Comparison of ENCODE assay signal across 8 mouse cellular contexts in genomic region chr13:23535137-23536075, GRCm38 (mm10). TPM values are rescaled to one million over a fixed set of nuclear protein-coding genes. Genes with fewer than 3 reads are reported as not detected.
DNase-seq lines count a peak whose midpoint lies in the region; ATAC-seq and TF ChIP-seq lines count a peak whose summit lies in the region.
"Not testable (repeated sequence)": the region's sequence is repeated elsewhere in the genome, so short reads cannot be mapped to it uniquely, and the experiment has no call there.

Gene Hist1h3g, plus strand, starts transcription at chr13:23535422.

- not testable (repeated sequence) for H3K27me3 ChIP-seq in E14TG2a.4 (ENCODE audit: insufficient read depth, low read length); forebrain, embryonic 12.5 days; heart, postnatal 0 days (ENCODE audit: control insufficient read depth, insufficient read depth, low read length); liver, embryonic 15.5 days; neural tube, embryonic 11.5 days (ENCODE audit: control insufficient read depth, insufficient read depth, low read length)

- H3K36me3 ChIP-seq in E14TG2a.4 (ENCODE audit: insufficient read depth, low read length); forebrain, embryonic 12.5 days (replicated peaks); heart, postnatal 0 days (replicated peaks; ENCODE audit: control insufficient read depth, insufficient read depth, low read length); liver, embryonic 15.5 days (replicated peaks); neural tube, embryonic 11.5 days (ENCODE audit: control insufficient read depth, insufficient read depth, low read length): not testable (repeated sequence)

- H3K4me1 ChIP-seq in E14TG2a.4 (replicated peaks; ENCODE audit: low read depth, low read length) = peaks cover 37% of the 10 kb centered on the region
- peaks cover 30% of the 10 kb centered on the region for H3K4me1 ChIP-seq in forebrain, embryonic 12.5 days
- H3K4me1 ChIP-seq in heart, postnatal 0 days (ENCODE audit: control insufficient read depth, insufficient read depth) = peaks cover 12% of the 10 kb centered on the region
- peaks cover 50% of the 10 kb centered on the region for H3K4me1 ChIP-seq in liver, embryonic 15.5 days (replicated peaks)
- peaks cover 13% of the 10 kb centered on the region; the same call in 1 of the 2 replicates for H3K4me1 ChIP-seq in neural tube, embryonic 11.5 days (ENCODE audit: control insufficient read depth, insufficient read depth, low read length)

- peak within 1 kb of the TSS; percentile 58 for H3K4me2 ChIP-seq in forebrain, embryonic 12.5 days
- peak within 1 kb of the TSS; percentile 79 for H3K4me2 ChIP-seq in heart, postnatal 0 days (ENCODE audit: low read depth, low read length)
- peak within 1 kb of the TSS; percentile 78 for H3K4me2 ChIP-seq in liver, embryonic 15.5 days
- peak within 1 kb of the TSS; percentile 73 for H3K4me2 ChIP-seq in neural tube, embryonic 11.5 days (ENCODE audit: low read depth)

- not testable (repeated sequence) for TF ChIP-seq CTCF in E14TG2a.4 (conservative IDR thresholded peaks at IDR 0.05; ENCODE audit: low read length); heart, postnatal 0 days (IDR thresholded peaks at IDR 0.05; ENCODE audit: low read depth)

- ATAC-seq in forebrain, embryonic 12.5 days (ENCODE audit: low FRiP score) = peak; percentile 90
- ATAC-seq in heart, postnatal 0 days (ENCODE audit: insufficient read depth, low read depth) = peak; percentile 78
- peak; percentile 84 for ATAC-seq in liver, embryonic 15.5 days (ENCODE audit: insufficient read depth)
- peak; percentile 90 for ATAC-seq in neural tube, embryonic 11.5 days (ENCODE audit: insufficient read depth, low FRiP score, low TSS enrichment)

- under 1% methylated on average over 48 of the region's 62 CpGs for WGBS in forebrain, embryonic 12.5 days
- 1% methylated on average over 47 of the region's 62 CpGs for WGBS in heart, postnatal 0 days
- WGBS in liver, embryonic 15.5 days (ENCODE audit: insufficient replicate concordance) = under 1% methylated on average over 54 of the region's 62 CpGs
- under 1% methylated on average over 46 of the region's 62 CpGs for WGBS in neural tube, embryonic 11.5 days

- TF ChIP-seq EP300 in heart, postnatal 0 days (IDR thresholded peaks at IDR 0.05; ENCODE audit: low read depth) = peak; percentile 43; the same call in 1 of the 2 replicates

- DNase-seq in c-Kit-positive CD71-positive TER-119-positive erythroid progenitor cells, embryonic 14.5 days (ENCODE audit: low spot score) = peak; percentile 96
- peak; percentile 95 for DNase-seq in heart, postnatal 0 days (ENCODE audit: low spot score)
- peak; percentile 90 to 91 for DNase-seq in kidney, postnatal 4 days
- peak; percentile 90 for DNase-seq in neural tube, embryonic 11.5 days (ENCODE audit: low spot score)
- DNase-seq in telencephalon, adult 2 months (ENCODE audit: low read depth, low spot score) = peak; percentile 96

- peak within 1 kb of the TSS; percentile 98 for H3K27ac ChIP-seq in forebrain, embryonic 12.5 days
- peak within 1 kb of the TSS; percentile 100 for H3K27ac ChIP-seq in heart, postnatal 0 days (ENCODE audit: low read depth)
- H3K27ac ChIP-seq in liver, embryonic 15.5 days (replicated peaks) = peak within 1 kb of the TSS; percentile 98
- H3K27ac ChIP-seq in neural tube, embryonic 11.5 days (ENCODE audit: low read depth, low read length) = peak within 1 kb of the TSS; percentile 92

- not testable (repeated sequence) for H3K9me3 ChIP-seq in E14TG2a.4 (ENCODE audit: low read length); forebrain, embryonic 12.5 days; heart, postnatal 0 days (replicated peaks; ENCODE audit: control insufficient read depth, low read length); liver, embryonic 15.5 days (replicated peaks); neural tube, embryonic 11.5 days (ENCODE audit: control insufficient read depth, low read length)

- H3K4me3 ChIP-seq in E14TG2a.4 (replicated peaks; ENCODE audit: low read length) = peak within 1 kb of the TSS; percentile 83
- peak within 1 kb of the TSS; percentile 50 for H3K4me3 ChIP-seq in forebrain, embryonic 12.5 days (replicated peaks)
- peak within 1 kb of the TSS; percentile 60 for H3K4me3 ChIP-seq in heart, postnatal 0 days (ENCODE audit: low read depth, low read length)
- peak within 1 kb of the TSS; percentile 66 for H3K4me3 ChIP-seq in liver, embryonic 15.5 days (replicated peaks)
- H3K4me3 ChIP-seq in neural tube, embryonic 11.5 days (ENCODE audit: low read depth, low read length) = peak within 1 kb of the TSS; percentile 42

- H3K9ac ChIP-seq in forebrain, embryonic 12.5 days = peak within 1 kb of the TSS; percentile 70
- H3K9ac ChIP-seq in heart, postnatal 0 days (replicated peaks; ENCODE audit: low read depth, low read length) = peak within 1 kb of the TSS; percentile 59
- H3K9ac ChIP-seq in liver, embryonic 15.5 days = peak within 1 kb of the TSS; percentile 75
- peak within 1 kb of the TSS; percentile 78 for H3K9ac ChIP-seq in neural tube, embryonic 11.5 days (ENCODE audit: low read length)

RNA-seq across cellular contexts. Expression of gene Hist1h3g, which starts in this region (rescaled TPM):
- polyA plus RNA-seq in forebrain, embryonic 12.5 days (2016; fragmentation: Nextera tagmentation; extraction: Ambion mirVana) = 7.2 and 8.3 TPM in 2 replicates
- 709 and 989 TPM in 2 replicates for total RNA-seq in heart, postnatal 0 days (2014; rRNA removed; ENCODE audit: low replicate concordance)
- 2.4 and 2.5 TPM in 2 replicates for polyA plus RNA-seq in heart, postnatal 0 days (2015; fragmentation: Nextera tagmentation; extraction: Ambion mirVana)
- polyA plus RNA-seq in liver, embryonic 15.5 days (2015; fragmentation: Nextera tagmentation; extraction: Ambion mirVana) = 9.4 and 11.7 TPM in 2 replicates
- 3.3 and 4.3 TPM in 2 replicates for polyA plus RNA-seq in neural tube, embryonic 11.5 days (2014; fragmentation: Nextera tagmentation; extraction: Ambion mirVana)

Comparison
In these comparisons a context has a peak if more than half of its experiments do, and no peak if none do; other contexts are left out.
1. Peak in every context shown above with its lines: DNase-seq, ATAC-seq, H3K4me3 ChIP-seq and H3K27ac ChIP-seq.